Mouse (Mus musculus): Measurements from ENCODE around the gene Ptpn9.
"Not testable (repeated sequence)": the region's sequence is repeated elsewhere in the genome, so short reads cannot be mapped to it uniquely, and the experiment has no call there.

Gene Ptpn9

DNA sequence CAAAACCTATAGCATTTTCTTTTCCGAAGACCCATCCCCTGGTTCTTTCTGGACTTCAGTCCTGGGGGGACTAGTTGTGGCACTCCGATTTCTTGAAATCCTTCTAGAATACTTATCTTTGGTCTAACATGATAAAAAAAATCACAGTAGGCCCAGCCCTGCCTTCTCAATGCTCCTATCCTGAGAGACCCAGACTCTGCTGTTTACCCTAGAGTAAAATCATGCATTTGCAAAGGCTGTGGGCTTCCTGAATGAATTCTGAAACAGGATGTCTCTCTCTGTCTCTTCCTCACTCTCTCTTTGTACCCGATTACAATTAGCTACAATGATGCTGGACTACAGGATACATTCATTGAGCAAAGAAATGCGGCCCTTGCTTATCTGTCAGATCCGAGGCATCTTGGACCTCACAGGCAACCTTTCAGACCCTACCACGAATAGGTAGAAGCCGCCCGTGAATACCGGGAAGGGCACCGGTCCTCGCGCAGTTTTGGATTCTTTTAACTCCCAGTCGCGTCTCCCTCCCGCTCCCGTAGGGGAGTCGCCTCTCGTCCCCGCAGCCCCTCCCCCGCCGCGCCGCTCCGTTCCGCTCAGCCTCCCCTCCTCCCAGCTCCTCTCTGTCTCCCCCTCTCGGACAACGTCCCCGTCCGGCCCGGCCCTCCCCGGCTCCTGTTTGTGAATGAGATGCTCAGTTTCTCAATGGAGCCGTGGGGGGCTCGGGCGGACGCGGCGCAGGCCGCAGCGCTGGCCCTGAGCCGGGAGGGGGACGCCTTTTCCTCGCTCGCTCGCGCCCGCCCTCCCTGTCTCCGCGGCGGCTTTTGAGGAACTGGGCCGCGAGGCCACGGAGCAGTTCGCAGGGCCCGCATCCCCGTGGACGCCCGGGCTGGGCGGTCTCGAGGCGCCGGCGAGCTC is at the start of gene Ptpn9:
Gene Ptpn9, plus strand, starts transcription at position 638 of the 912 bp plus-strand sequence.
- peak; percentile 92 for DNase-seq (ENCODE audit: low read depth, low spot score)

DNA sequence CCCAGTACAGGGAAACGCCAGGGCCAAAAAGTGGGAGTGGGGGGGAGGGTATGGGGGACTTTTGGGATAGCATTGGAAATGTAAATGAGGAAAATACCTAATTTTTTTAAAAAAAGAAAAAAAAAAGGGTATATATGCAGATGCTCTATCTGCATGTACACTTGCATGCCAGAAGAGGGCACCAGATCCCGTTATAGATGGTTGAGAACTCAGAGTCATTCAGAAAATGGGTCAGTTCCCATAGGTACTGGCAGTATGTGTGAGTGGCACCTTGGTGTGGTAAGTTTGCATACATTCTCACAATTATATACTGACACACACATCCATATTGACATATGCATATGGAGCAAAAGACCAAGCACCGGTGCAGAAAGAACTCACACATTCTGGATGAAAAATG is 47.2 kb upstream of the Ptpn9 start:
- peak; percentile 62 for DNase-seq (ENCODE audit: low read depth, low spot score)

DNA sequence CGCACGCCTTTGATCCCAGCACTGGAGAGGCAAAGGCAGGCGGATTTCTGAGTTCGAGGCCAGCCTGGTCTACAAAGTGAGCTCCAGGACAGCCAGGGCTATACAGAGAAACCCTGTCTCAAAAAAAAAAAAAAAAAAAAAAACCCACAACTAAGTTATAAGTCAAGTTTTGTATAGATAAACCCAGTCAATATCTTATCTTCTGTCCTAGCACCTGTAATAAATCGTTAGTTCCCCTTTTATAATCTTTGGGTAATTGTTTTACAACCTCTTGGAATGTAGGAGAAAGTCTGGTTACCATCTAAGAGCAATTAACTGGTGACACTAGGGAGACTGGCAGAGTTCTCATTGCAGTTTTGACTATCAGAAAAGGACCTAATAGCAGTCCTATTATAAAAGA is 46.0 kb upstream of the Ptpn9 start:
- not testable (repeated sequence) for DNase-seq (ENCODE audit: low read depth, low spot score)

- no peak for DNase-seq (ENCODE audit: low read depth, low spot score)
Observed at GRCm38 (mm10) chr9:56949767-56950166, 45.0 kb upstream of the Ptpn9 start.

GRCm38 (mm10) chr9:56950414-56951400 is 44.0 kb upstream of the Ptpn9 start, which contains the start of gene Snupn:
Gene Snupn (plus strand): TSS chr9:56950878.
- DNase-seq (ENCODE audit: low read depth, low spot score): peak; percentile 99

- DNase-seq (ENCODE audit: low read depth, low spot score): no peak
Observed at GRCm38 (mm10) chr9:56953562-56953961, 41.2 kb upstream of the Ptpn9 start.

GRCm38 (mm10) chr9:56956966-56957675 is 37.6 kb upstream of the Ptpn9 start:
- DNase-seq (ENCODE audit: low read depth, low spot score): no peak

- no peak for DNase-seq (ENCODE audit: low read depth, low spot score)
Observed at GRCm38 (mm10) chr9:56958689-56959088, 36.0 kb upstream of the Ptpn9 start.

GRCm38 (mm10) chr9:56961591-56961990 is 33.1 kb upstream of the Ptpn9 start:
- DNase-seq (ENCODE audit: low read depth, low spot score): no peak

DNA sequence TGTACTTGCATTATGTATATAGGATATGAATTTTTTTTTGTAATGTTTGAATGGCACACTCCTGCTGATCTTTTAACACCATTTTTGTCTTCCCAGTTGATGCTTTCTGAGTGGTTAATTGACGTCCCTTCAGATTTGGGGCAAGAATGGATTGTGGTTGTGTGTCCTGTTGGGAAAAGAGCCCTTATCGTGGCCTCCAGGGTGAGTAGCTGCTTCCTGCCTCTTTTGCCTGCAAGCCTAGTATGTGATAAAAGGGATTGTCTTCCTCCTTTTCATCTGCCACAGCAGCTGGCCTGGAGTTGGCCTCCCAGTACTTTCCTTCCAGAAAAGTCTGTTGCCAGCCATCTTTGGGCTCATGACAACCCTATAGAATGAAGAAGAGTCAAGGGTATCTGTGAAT is 24.6 kb upstream of the Ptpn9 start:
- DNase-seq (ENCODE audit: low read depth, low spot score): no peak

DNA sequence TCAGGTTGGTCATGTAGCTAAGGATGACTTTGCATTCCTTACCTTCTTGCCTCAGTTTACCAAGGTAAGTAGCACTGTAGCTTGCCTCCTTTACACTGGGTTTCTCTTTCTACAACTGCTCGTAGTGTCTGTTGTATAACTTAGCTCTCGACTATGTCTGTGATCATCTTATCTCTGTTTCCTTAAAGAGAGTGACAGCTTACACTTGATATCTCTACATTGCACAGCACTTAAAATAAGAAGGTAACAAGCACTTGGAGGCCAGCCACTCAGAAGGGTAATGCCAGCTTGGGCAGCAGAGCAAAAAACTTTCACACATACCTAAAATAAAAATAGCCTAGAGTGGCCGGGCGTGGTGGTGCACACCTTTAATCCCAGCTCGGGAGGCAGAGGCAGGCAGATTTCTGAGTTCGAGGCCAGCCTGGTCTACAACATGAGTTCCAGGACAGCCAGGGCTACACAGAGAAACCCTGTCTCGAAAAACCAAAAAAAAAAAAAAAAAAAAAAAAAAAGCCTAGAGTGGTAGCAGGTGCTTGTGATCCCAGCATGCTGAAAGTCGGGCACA is 20.7 kb upstream of the Ptpn9 start:
- DNase-seq (ENCODE audit: low read depth, low spot score): no peak

- DNase-seq (ENCODE audit: low read depth, low spot score): no peak
Observed at GRCm38 (mm10) chr9:56975199-56975598, 19.5 kb upstream of the Ptpn9 start.

GRCm38 (mm10) chr9:56980186-56980585 is 14.5 kb upstream of the Ptpn9 start:
- DNase-seq (ENCODE audit: low read depth, low spot score): no peak

DNA sequence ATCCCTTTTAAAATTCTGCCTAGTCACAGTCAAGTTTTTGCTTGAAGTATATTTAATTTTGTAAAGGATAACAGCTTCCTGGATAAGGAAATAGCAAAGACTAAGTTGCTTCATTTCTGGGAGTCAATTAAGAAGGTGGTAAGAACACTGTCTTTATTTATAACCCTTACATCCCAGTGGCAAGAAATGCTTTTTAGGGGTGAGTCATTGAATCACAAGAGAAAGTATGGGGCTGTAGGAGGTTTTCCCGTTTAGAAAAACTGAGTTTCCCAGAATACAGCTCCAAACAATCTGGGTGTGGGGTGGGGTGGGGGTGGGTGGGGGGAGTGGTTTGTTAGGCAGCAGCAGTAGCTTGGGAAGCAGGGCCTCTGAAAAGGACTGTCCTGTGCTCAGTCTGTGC is 13.2 kb upstream of the Ptpn9 start:
- no peak for DNase-seq (ENCODE audit: low read depth, low spot score)

DNA sequence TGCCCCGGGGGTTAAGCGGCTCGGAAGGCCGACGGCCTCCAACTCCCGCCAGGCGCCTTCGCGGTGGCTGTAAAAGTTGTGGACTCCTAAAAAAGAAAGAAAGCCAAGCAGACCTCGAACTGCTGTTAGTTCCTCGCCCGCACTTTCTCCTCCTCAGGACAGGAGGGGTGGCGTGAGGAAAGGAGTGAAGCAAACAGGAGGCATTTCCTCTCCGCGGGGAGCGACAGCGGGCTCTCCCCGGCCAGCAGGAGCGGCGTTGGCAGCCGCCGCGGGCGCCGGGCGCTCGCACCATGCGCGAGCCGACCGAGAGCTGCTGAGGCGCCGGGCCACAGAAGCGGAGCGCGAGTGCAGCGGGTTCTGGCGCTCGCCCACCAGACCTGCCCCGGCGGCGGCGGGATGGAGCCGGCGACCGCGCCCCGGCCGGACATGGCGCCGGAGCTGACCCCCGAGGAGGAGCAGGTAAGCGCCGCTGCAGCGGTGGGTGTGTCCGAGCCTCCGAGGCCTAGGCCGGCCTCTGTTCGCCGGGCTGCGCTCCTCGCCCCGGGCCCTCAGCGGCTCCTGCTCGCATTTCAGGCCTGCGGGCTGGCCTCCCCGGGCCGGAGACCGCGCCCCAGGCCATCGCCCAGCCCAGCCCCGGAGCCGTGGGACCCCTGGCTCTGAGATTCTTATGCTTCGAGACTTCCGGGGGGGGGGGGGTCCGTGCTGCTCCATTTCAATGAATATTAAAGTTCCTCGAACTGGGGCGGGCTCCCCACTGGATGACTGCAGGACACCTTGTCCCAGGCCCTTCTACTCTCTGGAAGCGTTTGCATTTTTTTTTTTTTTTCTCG is 690 bp downstream of the Ptpn9 start:
- DNase-seq (ENCODE audit: low read depth, low spot score): peak; percentile 60

DNA sequence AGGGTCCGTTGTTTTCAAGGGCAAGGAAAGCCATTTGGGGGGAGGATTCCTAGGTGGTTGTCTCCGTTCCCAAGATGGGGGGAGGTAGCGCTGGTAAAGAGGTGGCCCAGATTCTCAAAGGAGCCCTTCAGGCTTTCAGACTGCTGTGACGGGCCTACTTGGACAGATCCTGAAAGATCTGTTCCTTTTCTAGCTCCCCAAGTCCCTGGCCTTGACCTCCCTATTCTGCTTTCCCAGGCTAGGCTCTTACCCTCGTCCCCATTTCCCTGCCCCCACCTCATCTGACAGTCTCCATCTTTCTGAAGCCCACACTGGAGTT is 1.3 kb downstream of the Ptpn9 start:
- DNase-seq (ENCODE audit: low read depth, low spot score): peak; percentile 34

DNA sequence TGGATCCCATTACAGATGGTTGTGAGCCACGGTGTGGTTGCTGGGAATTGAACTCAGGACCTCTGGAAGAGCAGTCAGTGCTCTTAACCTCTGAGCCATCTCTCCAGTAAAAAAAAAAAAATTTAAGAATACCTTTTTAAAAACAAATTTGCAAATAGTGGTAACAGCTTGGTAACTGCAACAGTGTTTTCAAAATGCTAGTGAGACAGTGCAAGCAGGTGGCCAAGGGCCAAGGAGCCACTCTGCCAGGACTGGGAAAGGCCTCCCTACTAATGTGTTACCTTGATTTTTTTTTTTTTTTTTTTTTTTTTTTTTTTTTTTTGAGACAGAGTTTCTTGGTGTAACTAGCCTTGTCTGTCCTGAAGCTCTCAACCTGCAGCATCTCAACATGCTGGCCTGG is 2.5 kb downstream of the Ptpn9 start:
- not testable (repeated sequence) for DNase-seq (ENCODE audit: low read depth, low spot score)

DNA sequence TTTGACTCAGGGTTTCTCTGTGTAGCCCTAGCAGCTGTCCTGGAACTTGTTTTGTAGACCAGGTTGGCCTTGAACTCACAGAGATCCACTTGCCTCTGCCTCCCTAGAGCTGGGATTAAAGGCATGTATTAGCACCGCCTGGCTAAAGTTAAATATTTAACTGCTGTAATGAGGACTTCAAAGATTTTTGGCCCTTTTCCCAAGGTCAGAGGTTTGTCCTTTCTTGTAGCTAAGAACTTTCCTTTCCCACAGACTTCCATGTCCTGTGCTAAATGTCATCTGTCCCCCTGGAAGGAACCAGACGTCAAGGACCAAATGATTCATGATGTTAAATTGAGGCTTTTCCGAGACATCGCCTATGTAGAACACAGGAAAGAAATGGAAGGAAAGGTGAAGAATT is 8.3 kb downstream of the Ptpn9 start:
- no peak for DNase-seq (ENCODE audit: low read depth, low spot score)

DNA sequence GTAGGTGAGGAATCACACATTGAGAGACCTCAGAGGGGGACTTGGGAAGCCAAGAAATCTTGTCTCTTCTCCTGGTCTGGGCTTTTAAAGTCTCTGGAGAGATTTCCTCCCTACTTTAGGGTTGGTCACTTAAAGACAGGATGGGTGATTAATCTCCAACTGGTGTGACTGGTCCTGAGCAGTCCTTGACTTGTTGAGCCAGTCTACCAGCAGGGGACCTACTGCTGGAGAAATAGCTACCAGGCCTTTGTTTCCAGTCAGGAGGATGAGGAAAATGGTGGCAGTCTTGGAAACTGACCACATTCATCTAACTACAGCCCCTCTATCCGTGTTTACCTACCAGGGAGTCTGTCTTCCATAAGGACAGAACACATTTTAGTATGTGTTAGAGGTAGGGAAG is 17.7 kb downstream of the Ptpn9 start:
- no peak for DNase-seq (ENCODE audit: low read depth, low spot score)

GRCm38 (mm10) chr9:57012895-57013294 is 18.2 kb downstream of the Ptpn9 start:
- DNase-seq (ENCODE audit: low read depth, low spot score): no peak
